Mouse (Mus musculus) liver, embryonic 11.5 days (tissue): ENCODE measurements around the gene Gdf5. TPM values are rescaled to one million over a fixed set of nuclear protein-coding genes. Genes with fewer than 3 reads are reported as not detected.

Experiments used
- ATAC-seq: fragments of 200-750 bp; cut with Nextera tagmentation; replicated peaks from 2 replicates; pipeline ENCODE4 v1.8.0; 2017; ENCODE audit warnings: moderate number of reproducible peaks, mild to moderate bottlenecking, moderate TSS enrichment, moderate library complexity; ENCODE audit not compliant: low FRiP score
- DNase-seq: peaks from one replicate; pipeline ENCODE4 v3.0.0-alpha.2; 2017; ENCODE audit warnings: low spot score
- H3K27ac ChIP-seq: fragments of 300-500 bp; sonication (generic); 2 replicates; pipeline ENCODE4 v1.5.1; 2014; ENCODE audit warnings: mild to moderate bottlenecking, low read depth, low read length, control low read depth
- H3K27me3 ChIP-seq: fragments of 300-500 bp; sonication (generic); replicated peaks from 2 replicates; pipeline ENCODE4 v1.6.1; 2014; ENCODE audit warnings: low read length, mixed read lengths; ENCODE audit not compliant: control insufficient read depth, insufficient read depth
- H3K36me3 ChIP-seq: fragments of 300-500 bp; sonication (generic); 2 replicates; pipeline ENCODE4 v1.6.1; 2014; ENCODE audit warnings: mild to moderate bottlenecking, low read length, moderate library complexity, mixed read lengths; ENCODE audit not compliant: control insufficient read depth, insufficient read depth
- H3K4me1 ChIP-seq: fragments of 300-500 bp; sonication (generic); replicated peaks from 2 replicates; pipeline ENCODE4 v1.6.1; 2014; ENCODE audit warnings: low read length, mixed read lengths; ENCODE audit not compliant: control insufficient read depth, insufficient read depth
- H3K4me2 ChIP-seq: fragments of 300-500 bp; sonication (generic); 2 replicates; pipeline ENCODE4 v1.6.1; 2014; ENCODE audit warnings: mild to moderate bottlenecking, control low read depth, moderate library complexity
- H3K4me3 ChIP-seq: fragments of 300-500 bp; sonication (generic); 2 replicates; pipeline ENCODE4 v1.5.1; 2014; ENCODE audit warnings: low read depth, low read length, control low read depth
- H3K9ac ChIP-seq: fragments of 300-500 bp; sonication (generic); 2 replicates; pipeline ENCODE4 v1.6.1; 2014; ENCODE audit warnings: low read depth, low read length, control low read depth
- H3K9me3 ChIP-seq: fragments of 300-500 bp; sonication (generic); 2 replicates; pipeline ENCODE4 v1.6.1; 2016; ENCODE audit warnings: low read length, inconsistent platforms, mixed read lengths; ENCODE audit not compliant: control insufficient read depth
- WGBS: fragments of 180-500 bp; shearing (Covaris S2); extraction: QIAGEN DNeasy Blood & Tissue Kit; methylation state at CpG from one replicate; pipeline ENCODE4 v1.1.7; 2014; 5-methylcytosine and 5-hydroxymethylcytosine counted together
- polyA plus RNA-seq: library from polyadenylated mRNA; unstranded; fragments of >200 nt; fragmentation: Nextera tagmentation; extraction: Ambion mirVana; gene quantifications from 2 replicates; pipeline ENCODE4 v1.2.1, GENCODE M21; 2014

The Gdf5 gene
- 0.19 and 0.30 TPM in 2 replicates for polyA plus RNA-seq

- no peaks in the 10 kb centered on the region for H3K9me3 ChIP-seq
- no peak within 1 kb of the TSS for H3K27ac ChIP-seq
- no peaks in the 10 kb centered on the region for H3K36me3 ChIP-seq
- DNase-seq, result no peak
- WGBS, result 63% methylated on average over 13 of the region's 13 CpGs
- H3K4me1 ChIP-seq, result peaks cover 6% of the 10 kb centered on the region
- no peak within 1 kb of the TSS for H3K9ac ChIP-seq
- H3K4me3 ChIP-seq, result no peak within 1 kb of the TSS
- H3K4me2 ChIP-seq, result no peak within 1 kb of the TSS
- ATAC-seq, result no peak
- H3K27me3 ChIP-seq, result no peaks in the 10 kb centered on the region
These were observed at the start of gene Gdf5 for GRCm38 (mm10) chr2:155945124-155945523. Gdf5 (minus strand) TSS chr2:155945367.

GRCm38 (mm10) chr2:155991863-155992321 lies 46.7 kb upstream of the Gdf5 start:
- Histone ChIP-seq H3K27ac (no peak overlapping the region), H3K27me3 (no peaks in the 10 kb centered on the region), H3K9ac (peak overlapping the region; percentile 17), H3K4me2 (peak overlapping the region; percentile 73), H3K9me3 (no peaks in the 10 kb centered on the region), H3K4me1 (peaks cover 31% of the 10 kb centered on the region), H3K4me3 (peak overlapping the region; percentile 13), H3K36me3 (peaks cover 62% of the 10 kb centered on the region)
- no peak for ATAC-seq
- DNase-seq, result no peak
- WGBS, result 85% methylated on average over 14 of the region's 14 CpGs

- ATAC-seq (no peak), DNase-seq (no peak)
- Histone ChIP-seq H3K27ac (peak overlapping the region; percentile 25; the same call in 1 of the 2 replicates), H3K9me3 (no peaks in the 10 kb centered on the region), H3K4me2 (peak overlapping the region; percentile 73), H3K27me3 (no peaks in the 10 kb centered on the region), H3K36me3 (peaks cover 57% of the 10 kb centered on the region), H3K4me1 (peaks cover 31% of the 10 kb centered on the region), H3K9ac (peak overlapping the region; percentile 17), H3K4me3 (peak overlapping the region; percentile 17; the same call in 1 of the 2 replicates)
- WGBS, result 90% methylated on average over 10 of the region's 10 CpGs
These were observed 46.0 kb upstream of the Gdf5 start for GRCm38 (mm10) chr2:155991151-155991550.

- Histone ChIP-seq H3K4me2 (peak overlapping the region; percentile 73), H3K9me3 (no peaks in the 10 kb centered on the region), H3K9ac (peak overlapping the region; percentile 68), H3K27ac (peak overlapping the region; percentile 90), H3K4me3 (peak overlapping the region; percentile 56), H3K4me1 (peaks cover 31% of the 10 kb centered on the region), H3K27me3 (no peaks in the 10 kb centered on the region), H3K36me3 (peaks cover 56% of the 10 kb centered on the region)
- peak; percentile 95 for ATAC-seq
- DNase-seq, result peak; percentile 64
- WGBS, result 37% methylated on average over 4 of the region's 4 CpGs
These were observed 43.9 kb upstream of the Gdf5 start for GRCm38 (mm10) chr2:155989085-155989484.

GRCm38 (mm10) chr2:155987131-155987530 lies 42.0 kb upstream of the Gdf5 start:
- Histone ChIP-seq H3K27ac (peak overlapping the region; percentile 32; the same call in 1 of the 2 replicates), H3K4me3 (no peak overlapping the region), H3K4me2 (peak overlapping the region; percentile 73; the same call in 1 of the 2 replicates), H3K4me1 (peaks cover 31% of the 10 kb centered on the region), H3K36me3 (peaks cover 54% of the 10 kb centered on the region), H3K27me3 (no peaks in the 10 kb centered on the region), H3K9ac (no peak overlapping the region), H3K9me3 (no peaks in the 10 kb centered on the region)
- ATAC-seq (no peak), DNase-seq (no peak)
- 94% methylated on average over 6 of the region's 6 CpGs for WGBS

- Histone ChIP-seq H3K9me3 (no peaks in the 10 kb centered on the region), H3K27me3 (no peaks in the 10 kb centered on the region), H3K27ac (no peak overlapping the region), H3K4me1 (peaks cover 20% of the 10 kb centered on the region), H3K36me3 (peaks cover 55% of the 10 kb centered on the region), H3K4me3 (no peak overlapping the region), H3K9ac (no peak overlapping the region), H3K4me2 (no peak overlapping the region)
- ATAC-seq, result no peak
- no peak for DNase-seq
- 88% methylated on average over 7 of the region's 7 CpGs for WGBS
These were observed 40.6 kb upstream of the Gdf5 start for GRCm38 (mm10) chr2:155985776-155986175.

- Histone ChIP-seq H3K9me3 (no peaks in the 10 kb centered on the region), H3K27me3 (no peaks in the 10 kb centered on the region), H3K4me1 (no peaks in the 10 kb centered on the region), H3K27ac (no peak overlapping the region; the same call in 1 of the 2 replicates), H3K4me2 (peak overlapping the region; percentile 41), H3K36me3 (peaks cover 42% of the 10 kb centered on the region), H3K9ac (no peak overlapping the region), H3K4me3 (peak overlapping the region; percentile 14; the same call in 1 of the 2 replicates)
- DNase-seq (no peak), ATAC-seq (peak; percentile 34)
- 46% methylated on average over 5 of the region's 5 CpGs for WGBS
These were observed 34.3 kb upstream of the Gdf5 start for GRCm38 (mm10) chr2:155979328-155979991.

GRCm38 (mm10) chr2:155974087-155974731 lies 29.0 kb upstream of the Gdf5 start:
- H3K27me3 ChIP-seq, result no peaks in the 10 kb centered on the region
- H3K4me3 ChIP-seq, result no peak overlapping the region
- peaks cover 38% of the 10 kb centered on the region for H3K36me3 ChIP-seq
- WGBS, result 80% methylated on average over 14 of the region's 14 CpGs
- no peak overlapping the region for H3K4me2 ChIP-seq
- no peak overlapping the region for H3K9ac ChIP-seq
- H3K27ac ChIP-seq, result no peak overlapping the region
- no peaks in the 10 kb centered on the region for H3K4me1 ChIP-seq
- no peak for ATAC-seq
- H3K9me3 ChIP-seq, result no peaks in the 10 kb centered on the region
- DNase-seq, result no peak
